Mouse (Mus musculus): ENCODE data around the gene Arl6ip1. TPM values are rescaled to one million over a fixed set of nuclear protein-coding genes. Genes with fewer than 3 reads are reported as not detected.
"Not testable (repeated sequence)": the region's sequence is repeated elsewhere in the genome, so short reads cannot be mapped to it uniquely, and the experiment has no call there.

The Arl6ip1 gene
- total RNA-seq (2022), result 10 to 100 TPM; 23.2 to 25.6 (median 23.4) TPM

DNA sequence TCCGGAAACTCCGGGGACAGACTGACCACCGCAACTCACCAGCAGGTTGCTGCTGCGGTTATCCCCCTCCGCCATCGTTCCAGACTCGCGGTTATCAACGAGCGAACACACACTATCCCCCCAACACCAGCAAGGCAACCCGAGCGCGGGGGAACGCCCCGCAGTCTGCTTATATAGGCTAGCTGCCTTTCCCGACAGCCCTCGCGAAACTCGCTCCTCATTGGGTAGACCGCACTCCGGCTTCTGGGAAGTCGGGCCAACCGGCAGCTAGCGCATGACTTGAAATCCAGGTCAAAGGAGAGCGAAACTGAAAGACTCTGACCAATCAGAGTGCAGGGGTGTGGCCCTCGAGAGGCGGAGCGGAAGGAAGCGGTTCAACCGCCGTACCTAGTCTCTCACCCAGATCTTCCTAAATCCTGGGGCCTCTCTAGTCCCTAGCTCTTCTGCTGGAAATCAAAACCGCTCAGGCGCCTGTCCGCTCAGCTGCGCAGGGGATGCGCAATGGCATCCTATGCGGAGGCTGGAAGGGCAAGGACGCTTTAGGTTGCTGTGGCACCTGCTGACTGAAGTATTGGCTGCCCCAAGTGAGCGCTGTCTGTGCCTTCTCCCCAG is at the start of gene Arl6ip1:
Gene Arl6ip1 (minus strand): TSS at position 233 of the 612 bp plus-strand sequence.
- peak; percentile 99 for DNase-seq (ENCODE audit: low spot score)

DNA sequence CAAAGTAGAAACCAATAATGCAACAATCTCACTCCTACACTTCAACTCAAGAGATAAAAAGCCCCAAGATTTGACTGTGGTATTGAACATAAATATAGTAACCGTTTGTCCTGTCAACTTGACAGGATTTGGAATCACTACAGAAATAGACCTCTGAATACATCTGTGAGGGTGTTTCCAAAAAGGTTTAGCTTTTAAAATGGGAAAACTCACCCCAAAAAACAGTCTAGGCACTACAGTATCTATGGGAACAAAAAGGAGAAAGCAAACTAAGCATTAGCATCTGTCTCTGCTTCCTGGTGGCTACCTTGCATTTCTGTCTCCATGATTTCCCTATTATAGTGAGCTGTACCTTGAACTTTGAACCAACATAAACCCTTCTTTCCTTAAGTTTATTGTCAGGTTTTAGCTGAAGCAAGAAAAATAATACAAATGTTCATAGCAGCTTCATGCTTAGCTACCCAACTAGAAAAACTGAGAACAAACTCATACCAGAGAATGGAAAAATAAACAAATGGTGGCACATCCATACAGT is 46.4 kb upstream of the Arl6ip1 start:
- no peak for DNase-seq (ENCODE audit: low spot score)

DNA sequence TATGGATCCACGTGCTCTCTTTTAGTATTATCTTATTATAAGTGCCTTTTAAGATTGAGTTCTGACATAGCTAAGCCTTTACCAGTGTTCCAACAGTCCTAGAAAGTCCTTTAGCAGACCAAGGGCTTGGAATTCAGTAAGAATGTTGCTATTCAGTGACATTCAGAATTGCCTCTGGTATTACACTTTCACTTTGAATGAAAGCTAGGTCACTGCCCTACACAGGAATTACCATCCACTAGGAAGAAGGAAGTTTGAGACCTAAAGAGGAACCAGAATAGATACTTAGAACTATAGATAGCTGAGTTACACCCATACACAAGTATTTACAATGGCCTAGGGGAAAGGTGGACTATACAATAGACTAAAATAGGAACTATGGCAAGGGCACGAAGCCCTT is 40.7 kb upstream of the Arl6ip1 start:
- not testable (repeated sequence) for DNase-seq (ENCODE audit: low spot score)

DNA sequence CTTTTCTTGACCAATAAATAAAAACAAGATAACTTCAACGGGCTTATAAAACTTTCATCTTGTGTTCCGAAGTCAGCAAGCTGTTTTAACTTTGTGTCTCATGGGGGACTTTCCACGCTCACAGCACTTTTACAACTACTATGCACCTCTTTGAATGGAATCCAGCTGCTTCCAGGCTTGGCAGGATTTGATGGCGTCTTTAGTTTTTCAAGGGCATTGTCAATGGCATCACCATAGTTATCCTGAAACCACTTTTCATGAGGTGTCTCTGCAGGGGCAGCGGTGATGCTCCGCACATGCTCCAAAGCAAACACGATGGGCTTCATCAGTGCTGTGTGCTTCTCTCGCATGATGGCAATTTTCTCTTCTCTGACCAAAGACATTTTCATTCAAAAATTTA is 33.5 kb upstream of the Arl6ip1 start:
- DNase-seq (ENCODE audit: low spot score), result no peak

DNA sequence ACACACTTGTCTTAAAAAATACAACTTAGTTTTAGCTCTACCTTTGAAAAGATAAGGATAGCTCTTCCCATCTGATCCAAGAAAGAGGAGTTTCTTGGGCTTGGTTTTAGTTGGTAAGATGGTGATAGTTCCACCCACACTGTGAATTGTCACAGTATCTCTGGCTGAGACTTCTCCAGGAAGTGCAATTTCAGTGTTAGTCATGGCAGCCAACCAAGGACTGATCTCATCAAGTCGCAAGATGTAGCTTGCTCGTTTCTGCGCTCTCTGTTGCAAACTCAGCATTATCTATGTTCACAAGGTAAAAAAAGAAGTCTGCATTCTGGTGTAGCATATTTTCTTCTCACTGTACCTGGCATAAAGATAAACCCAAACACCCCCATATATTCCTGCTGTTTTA is 30.7 kb upstream of the Arl6ip1 start:
- DNase-seq (ENCODE audit: low spot score), result peak; percentile 7

DNA sequence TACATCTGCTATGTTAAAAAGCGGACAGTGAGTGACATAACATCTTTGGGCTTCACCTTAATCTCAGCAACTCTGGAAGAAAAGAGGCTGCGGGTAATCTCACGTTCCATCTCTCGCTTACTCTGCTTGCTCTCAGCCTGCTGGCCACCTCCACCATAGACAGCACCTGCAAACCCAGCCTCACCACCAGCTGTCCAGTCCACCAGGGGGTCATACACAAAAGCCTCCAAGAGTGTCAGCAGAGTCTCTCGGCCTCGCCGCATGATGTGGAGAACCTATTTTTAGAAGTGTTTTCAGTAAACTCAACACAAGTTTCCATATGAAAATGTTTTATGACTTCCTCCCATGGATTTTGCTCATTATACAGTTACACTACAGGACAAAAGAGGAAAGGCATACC is 27.0 kb upstream of the Arl6ip1 start:
- DNase-seq (ENCODE audit: low spot score), result no peak

DNA sequence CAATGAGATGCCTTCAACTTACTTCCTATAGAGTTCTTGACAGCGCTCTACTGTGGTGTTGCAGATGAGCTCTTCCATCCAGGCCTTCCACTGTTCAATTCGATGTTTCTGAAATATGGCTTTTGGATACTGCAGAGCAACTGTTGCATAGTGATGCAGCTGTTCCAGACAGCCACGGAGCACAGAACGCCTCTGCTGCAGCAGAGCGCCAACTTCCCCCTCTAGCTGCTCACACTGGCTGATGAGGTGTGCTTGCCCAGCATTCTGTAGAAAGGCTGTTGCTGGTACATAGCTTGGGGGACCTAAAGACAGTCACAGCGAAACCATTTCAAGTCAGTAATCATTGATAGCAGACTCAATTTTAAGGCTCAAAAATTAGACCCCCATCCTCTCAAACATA is 24.7 kb upstream of the Arl6ip1 start:
- no peak for DNase-seq (ENCODE audit: low spot score)

DNA sequence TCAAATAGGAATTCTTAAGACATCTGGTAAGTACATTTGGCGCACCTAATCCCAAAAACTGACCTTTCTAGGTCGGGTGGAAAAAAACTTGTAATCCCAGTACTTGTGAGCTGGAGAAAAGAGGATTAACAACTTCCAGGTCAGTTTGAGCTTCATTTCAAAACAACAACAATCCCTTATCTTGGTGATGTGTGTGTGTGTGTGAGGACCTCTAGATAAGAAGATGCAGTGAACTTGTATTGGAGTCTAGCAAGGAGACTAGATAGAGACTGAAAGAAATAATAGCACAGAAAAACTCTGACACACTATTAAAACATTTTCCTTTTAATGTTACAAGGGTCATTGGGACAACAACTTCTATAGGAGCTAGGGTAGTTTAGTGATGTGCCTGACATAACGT is 14.1 kb upstream of the Arl6ip1 start:
- no peak for DNase-seq (ENCODE audit: low spot score)

DNA sequence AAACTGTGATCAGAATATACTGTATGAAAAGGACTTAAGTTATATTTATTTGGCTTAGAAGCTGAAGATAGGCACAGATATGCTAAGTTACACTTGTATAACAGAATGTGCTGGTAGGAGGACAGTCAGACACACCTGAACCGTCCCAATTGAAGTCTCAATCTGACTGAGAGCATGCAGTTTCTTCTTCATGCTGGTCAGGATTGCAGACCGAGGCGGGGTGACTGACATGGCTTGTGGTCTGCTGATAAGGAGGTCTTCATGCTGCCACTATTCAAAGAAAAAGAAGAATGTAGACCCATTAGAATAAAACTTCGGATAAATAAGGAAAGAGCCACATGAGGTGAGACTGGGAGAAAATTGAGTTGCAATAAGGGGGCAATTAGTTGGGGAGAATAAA is 13.7 kb upstream of the Arl6ip1 start:
- no peak for DNase-seq (ENCODE audit: low spot score)

DNA sequence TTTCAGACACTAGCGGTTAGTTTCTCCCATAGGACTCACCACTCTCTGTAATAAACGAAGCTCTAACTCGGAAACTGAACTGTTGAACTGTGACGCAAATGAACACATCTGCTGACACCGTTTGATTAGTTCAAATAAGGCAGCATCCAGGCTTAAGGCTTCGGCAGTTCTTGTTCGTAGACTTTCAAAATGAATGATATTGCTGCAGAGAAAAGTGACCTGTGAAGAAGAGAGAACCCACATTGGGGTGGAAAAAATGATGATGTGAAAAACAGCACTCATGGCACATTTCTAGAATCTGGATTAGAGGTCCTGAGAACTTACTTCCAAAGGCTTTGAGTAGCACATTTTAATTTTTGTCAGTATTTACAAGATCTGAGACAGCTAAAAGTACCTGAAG is 11.8 kb upstream of the Arl6ip1 start:
- no peak for DNase-seq (ENCODE audit: low spot score)

DNA sequence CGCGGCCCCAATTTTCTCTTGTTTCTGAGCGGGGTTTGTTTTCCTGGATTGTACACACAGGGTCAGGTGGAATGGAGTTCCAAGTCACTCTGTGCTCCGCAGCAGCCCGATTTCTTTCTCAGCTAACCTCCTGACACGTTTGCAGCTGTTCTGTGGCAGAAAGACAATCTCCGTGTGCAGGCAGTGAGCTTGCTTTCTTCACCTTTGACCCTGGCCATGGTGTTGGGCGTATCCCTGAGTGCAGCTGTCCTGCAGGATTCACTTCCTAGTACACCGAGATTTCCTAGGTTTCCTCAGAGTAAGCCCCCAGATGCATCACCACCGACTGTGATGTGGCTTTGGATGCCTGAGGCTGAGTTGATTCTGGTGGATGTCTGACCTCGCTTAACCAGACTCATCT is 5.7 kb upstream of the Arl6ip1 start:
- DNase-seq (ENCODE audit: low spot score), result no peak

DNA sequence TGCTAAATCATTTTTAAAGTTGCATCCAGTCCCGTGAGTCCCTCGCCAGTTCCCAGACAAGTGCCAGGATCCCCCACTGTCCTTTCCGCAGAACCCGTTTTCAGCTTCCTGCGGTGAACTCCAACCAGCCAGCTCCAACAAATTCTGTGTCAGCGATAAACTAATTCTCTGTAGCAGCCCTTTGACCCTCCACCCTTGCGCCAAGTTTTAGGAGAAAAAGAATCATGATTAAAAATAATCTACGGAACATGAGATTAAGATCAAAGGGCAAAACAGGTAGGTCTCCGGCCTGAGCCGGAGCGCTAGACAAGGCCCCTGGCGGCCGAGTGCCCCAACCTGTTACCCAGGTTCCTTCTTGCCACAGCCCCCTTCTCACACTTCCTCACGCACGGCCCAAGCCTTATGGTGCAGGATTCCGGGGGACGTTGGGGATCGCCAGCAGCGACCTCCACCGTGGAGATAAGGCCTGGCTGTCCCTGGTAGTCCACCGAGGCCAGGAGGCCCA is 485 bp downstream of the Arl6ip1 start:
- DNase-seq (ENCODE audit: low spot score), result no peak

DNA sequence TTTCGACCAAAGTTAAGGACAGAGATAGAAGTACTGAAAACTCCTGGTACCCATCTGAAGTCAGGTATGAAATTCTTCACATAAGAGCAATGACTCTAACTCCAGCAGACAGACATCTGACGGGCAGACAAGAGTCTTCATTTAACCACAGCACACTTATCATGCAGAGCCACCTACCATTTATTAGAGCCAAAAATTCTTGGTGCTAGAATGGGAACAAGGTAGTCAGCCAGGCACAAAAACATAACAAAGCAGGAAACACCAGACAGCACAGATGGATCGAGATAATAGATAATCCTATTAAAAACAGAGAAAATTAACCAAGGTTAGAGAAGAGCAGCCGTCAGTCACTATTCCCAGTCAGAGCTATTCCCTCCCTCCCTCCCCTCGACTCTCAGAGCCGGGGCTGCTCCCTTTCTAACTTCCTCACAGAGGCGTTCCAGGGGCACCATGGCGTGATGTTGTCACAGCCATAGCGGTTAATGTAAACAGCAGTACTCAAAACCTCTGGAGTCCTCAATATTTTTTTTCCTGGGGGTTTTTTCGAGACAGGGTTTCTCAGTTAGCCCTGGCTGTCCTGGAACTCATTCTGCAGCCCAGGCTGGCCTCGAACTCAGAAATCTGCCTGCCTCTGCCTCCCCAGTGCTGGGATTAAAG is 3.1 kb downstream of the Arl6ip1 start:
- no peak for DNase-seq (ENCODE audit: low spot score)

DNA sequence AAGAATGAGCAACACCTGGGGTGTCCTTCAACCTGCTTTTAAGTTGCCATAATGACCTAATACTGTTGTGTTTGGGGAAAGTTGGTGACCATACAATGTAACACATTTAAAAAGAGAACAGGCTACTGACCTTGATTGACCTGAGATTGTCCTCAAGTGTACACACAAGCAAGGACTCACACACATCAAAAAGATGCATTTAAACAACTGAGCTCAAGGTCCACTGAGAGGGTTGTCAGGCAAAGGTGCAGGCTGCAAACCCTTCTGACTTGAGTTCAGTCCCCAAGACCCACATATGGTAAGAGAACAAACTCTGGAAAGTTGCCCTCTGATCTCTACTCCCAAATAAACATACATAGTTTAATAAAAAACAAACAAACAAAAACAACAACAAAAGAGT is 3.7 kb downstream of the Arl6ip1 start:
- DNase-seq (ENCODE audit: low spot score), result no peak

DNA sequence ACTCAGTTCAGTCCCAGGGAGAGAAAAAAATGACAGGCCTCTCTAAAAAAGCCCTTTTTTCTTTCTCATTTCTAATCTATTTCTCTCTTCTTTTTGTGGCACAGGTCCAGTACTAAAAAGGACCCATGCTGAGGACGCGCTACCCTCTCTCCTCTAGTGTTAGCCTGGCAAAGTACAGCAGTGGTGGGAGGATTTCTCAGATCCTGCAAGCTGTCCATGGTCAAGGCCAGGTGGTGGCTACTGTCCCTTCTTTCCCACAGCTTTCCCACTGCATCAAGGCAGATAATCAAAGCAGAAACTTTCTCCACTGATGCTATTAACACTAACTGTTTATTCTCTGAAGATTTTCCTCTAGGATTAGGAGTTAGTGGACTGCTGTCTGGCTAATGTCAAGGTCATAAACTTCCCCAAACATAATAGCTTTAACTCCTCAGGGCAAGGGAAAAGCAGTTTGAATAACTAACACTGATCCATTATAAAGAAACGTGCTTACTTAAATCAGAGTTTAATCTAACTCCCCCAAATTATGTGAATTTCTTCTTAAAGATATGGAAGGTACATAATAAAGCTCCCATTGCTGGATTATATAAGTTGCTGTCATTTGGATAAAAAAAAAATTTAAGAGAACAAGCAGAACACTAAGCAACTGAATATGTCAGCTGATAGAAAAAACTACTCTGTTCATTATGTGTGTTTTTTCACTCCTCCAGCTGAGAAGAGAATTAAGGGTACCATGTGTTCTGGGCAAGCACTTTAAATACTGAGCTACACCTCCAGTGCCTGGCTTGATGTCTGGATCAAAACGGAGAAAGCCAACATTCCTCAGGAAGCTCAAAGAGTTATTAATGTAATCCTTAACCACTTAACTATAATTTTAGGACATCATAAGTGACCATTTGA is 5.7 kb downstream of the Arl6ip1 start:
- DNase-seq (ENCODE audit: low spot score), result no peak

DNA sequence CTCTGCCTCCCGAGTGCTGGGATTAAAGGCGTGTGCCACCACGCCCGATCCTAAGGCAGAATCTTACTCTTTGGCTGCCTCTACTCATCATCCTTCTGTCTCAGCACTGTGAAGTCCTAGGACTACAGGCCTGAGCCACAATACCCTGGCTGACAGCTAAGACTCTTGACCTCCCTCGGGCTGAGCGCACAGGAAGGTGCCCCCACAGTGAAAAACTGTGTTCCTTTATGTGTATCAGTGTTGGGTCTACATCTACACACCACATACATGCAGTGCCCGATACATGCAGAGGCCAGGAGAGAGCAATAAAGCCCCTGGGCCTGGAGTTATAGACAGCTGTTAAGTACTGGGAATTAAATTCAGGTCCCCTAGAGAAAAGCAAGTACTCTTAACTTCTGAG is 7.2 kb downstream of the Arl6ip1 start:
- DNase-seq (ENCODE audit: low spot score), result no peak

DNA sequence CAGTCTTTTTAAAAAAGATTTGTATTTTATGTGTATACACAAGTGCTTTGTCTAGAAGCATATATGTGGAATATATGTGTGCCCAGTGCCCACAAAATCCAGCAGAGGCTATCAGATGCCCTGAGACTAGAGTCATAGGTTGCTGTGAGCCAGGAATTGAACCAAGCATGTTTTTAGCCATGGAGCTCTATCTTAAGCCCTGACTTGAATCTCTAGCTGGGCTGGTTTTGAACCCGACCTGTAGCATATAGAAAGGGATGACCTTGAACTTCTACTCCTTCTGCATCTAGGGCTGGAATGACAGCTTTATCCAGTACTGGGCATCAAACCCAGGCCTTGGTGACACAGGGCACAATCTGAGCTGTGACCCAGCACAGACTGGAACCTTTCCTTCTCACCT is 8.8 kb downstream of the Arl6ip1 start:
- no peak for DNase-seq (ENCODE audit: low spot score)

DNA sequence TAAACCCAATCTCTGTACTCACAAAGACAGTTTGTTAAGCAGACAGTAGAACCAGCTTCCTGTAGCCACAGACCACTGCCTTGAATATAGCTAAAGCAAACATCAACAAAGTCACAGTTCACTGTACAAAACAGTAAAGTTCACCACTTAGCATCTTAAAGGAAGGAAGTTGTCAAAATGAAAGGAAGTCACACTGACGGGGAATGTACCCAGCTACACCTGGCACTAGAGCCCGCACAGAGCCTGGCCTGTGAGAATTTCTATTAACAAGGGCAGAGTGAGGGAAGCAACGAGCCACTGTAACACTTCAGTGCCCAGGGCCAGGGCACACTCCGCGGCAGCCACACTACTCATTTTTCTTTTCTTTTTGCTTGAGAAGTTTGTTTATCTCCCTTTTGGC is 9.5 kb downstream of the Arl6ip1 start:
- DNase-seq (ENCODE audit: low spot score), result no peak

DNA sequence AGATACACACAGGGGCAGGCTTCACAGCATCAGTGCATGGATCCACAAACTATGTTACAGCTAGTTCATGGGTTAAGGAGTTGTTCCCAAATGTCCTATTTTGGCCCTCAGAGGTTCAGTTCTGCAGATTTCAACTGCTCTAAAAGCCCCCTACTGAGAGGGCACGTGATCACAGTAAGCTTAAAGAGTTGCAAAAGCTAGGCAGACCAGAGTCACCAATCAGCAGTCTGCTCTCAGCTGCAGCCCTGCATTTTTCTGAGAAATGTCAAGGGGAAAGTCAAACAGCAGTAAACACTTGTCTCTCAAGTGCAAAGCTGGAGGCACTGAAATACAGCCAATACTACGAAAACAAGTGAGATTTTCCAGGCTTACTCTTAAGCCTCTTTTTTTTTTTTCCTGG is 10.3 kb downstream of the Arl6ip1 start:
- DNase-seq (ENCODE audit: low spot score), result no peak

DNA sequence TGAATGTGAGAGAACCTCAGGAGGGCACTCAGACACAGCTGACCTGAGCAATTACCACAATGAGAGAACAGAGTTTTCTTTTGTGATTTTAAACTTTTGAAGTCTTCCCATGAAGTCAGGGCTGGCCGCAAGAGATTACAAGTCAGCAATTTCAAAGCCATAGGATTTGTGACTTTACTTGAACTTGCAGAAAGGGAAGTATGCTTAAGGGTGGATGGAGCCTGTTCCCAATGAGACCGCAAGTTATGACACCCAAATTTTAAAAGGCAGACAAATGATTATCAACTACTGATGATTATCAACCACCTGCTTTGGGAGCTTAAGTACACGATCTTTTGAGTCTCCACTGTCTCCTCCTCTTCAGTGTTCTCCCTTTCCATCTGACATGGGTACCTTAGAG is 11.0 kb downstream of the Arl6ip1 start:
- DNase-seq (ENCODE audit: low spot score), result no peak

DNA sequence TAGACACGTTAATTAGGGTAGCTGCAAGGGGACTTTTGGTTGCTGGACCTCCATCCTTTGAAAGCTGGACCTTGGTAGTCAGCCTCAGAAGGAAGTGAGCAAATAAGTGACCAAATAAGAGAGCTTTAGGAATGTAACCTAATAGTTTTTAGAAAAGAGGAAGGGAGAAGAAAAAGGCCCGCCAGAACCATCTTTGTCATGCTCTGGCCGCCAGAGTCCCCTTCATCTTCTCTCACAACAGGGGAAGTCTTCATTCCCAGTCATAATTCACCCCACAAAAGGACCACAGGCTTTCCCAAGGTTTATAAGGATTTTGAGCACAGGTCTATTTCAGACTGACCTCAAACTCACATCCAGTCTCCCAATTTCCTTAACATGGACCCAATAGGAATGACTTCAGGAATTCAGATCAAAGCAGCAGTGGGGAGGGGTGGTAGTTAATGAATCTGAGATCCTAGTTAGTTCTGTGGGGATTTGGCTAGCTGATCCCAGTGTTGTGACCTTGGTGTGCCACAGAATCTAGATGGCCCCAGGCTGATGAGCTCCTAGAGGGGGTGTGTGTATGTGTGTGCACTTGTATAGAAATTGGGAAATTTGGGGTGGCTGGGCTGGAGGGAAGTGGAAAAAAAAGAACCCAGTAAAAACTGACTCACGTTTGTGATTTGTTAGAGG is 11.8 kb downstream of the Arl6ip1 start:
- no peak for DNase-seq (ENCODE audit: low spot score)
